Mouse (Mus musculus) C2C12 (cell line): Measurements from ENCODE around the gene Kcnk2.

ENCODE experiments used
- CTCF ChIP-seq: IDR thresholded peaks from one replicate; pipeline ENCODE4 v1.5.1; 2011; ENCODE audit not compliant: control insufficient read depth, insufficient read depth, insufficient read length
- FOSL1 ChIP-seq: IDR thresholded peaks from one replicate; pipeline ENCODE4 v1.8.0; 2011; ENCODE audit warnings: mild to moderate bottlenecking, low read length; ENCODE audit not compliant: poor library complexity, insufficient read depth, severe bottlenecking
- MAX ChIP-seq: IDR thresholded peaks from one replicate; pipeline ENCODE4 v1.6.1; 2011; ENCODE audit warnings: mild to moderate bottlenecking, control low read depth
- MYOD1 ChIP-seq: IDR thresholded peaks from one replicate; pipeline ENCODE4 v1.6.1; 2011; ENCODE audit warnings: low read depth; ENCODE audit not compliant: control insufficient read depth, insufficient read length
- MYOG ChIP-seq: IDR thresholded peaks from one replicate; pipeline ENCODE4 v1.6.1; 2011; ENCODE audit not compliant: control insufficient read depth, insufficient read length; ENCODE audit errors: extremely low read depth
- USF1 ChIP-seq: IDR thresholded peaks from one replicate; pipeline ENCODE4 v1.6.1; 2011; ENCODE audit warnings: low read depth, mild to moderate bottlenecking, control low read depth, moderate library complexity

GRCm38 (mm10) chr1:189209715-189210108 is 192.4 kb downstream of the Kcnk2 start:
- TF ChIP-seq CTCF, result no peak
- no peak for TF ChIP-seq FOSL1
- no peak for TF ChIP-seq MAX
- TF ChIP-seq MYOG, result no peak
- TF ChIP-seq USF1, result no peak
- TF ChIP-seq MYOD1, result no peak
